Mouse (Mus musculus) large intestine, adult 2 months (tissue): ENCODE data around the gene Alox12b. TPM values are rescaled to one million over a fixed set of nuclear protein-coding genes. Genes with fewer than 3 reads are reported as not detected.

Source experiments
- DNase-seq: peaks from one replicate; pipeline ENCODE4 v3.0.0-alpha.2; 2012; ENCODE audit warnings: low read depth, low spot score
- WGBS: fragments of 180-500 bp; shearing (Covaris S2); methylation state at CpG from one replicate; pipeline ENCODE4 v1.1.7; 2018; 5-methylcytosine and 5-hydroxymethylcytosine counted together
- polyA plus RNA-seq: library from polyadenylated mRNA; depleted of rRNA; stranded (reverse); fragments of >200 nt; gene quantifications from 2 replicates; pipeline ENCODE4 v1.2.3, GENCODE M21; 2012

Gene Alox12b
- polyA plus RNA-seq, 1 experiment = 0.06 TPM

GRCm38 (mm10) chr11:69153831-69154230, 3.0 kb upstream of the Alox12b start:
- WGBS = 73% methylated on average over 8 of the region's 8 CpGs

DNA sequence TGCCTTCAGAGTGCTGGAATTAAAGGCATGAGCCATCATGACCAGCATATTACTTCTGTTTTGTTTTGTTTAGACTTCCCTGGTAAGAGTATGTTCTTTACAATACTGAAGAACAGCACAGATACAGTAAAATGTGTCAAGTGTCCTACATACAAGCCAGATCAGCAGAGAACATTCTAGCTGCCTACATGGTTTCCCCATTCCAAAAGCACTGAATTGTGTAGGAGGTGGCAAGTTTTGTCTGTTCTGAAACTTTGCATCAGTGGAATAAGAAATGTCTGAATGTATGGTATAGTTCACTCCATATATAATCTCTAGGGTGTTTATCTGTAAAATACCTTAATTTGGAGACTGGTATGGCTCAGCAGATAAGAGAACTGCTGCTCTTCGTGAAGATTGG, 1.4 kb upstream of the Alox12b start:
- WGBS = 44% methylated on average over 1 of the region's 1 CpGs

More at GRCm38 (mm10) chr11:69153831-69154230, 3.0 kb upstream of the Alox12b start:
- no peak for DNase-seq

GRCm38 (mm10) chr11:69169313-69169712, 12.5 kb downstream of the Alox12b start:
- 87% methylated on average over 12 of the region's 12 CpGs for WGBS
- DNase-seq = no peak

More for the DNA sequence above, 1.4 kb upstream of the Alox12b start:
- DNase-seq = no peak

GRCm38 (mm10) chr11:69171626-69172025, 14.8 kb downstream of the Alox12b start:
- 26% methylated on average over 7 of the region's 7 CpGs for WGBS
- DNase-seq = no peak

DNA sequence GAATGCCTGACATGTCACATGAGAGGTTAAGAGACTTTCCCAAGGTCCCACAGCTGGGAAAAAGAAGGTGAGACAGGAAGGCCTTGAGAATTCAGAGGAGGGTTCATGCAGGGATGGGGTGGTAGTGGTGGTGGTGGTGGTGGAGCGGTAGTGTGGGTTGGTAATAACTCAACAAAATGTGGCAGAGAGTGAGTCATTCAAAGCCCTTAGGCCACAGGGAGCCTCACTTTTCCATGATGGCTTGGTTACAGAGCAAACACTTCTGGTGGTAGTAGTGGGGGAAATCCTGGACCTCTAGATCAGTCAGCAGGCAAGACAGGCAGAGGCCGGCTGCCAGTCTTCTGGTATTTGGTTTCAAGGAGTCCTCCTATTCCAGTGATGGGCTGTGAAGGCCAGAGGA, 15.8 kb downstream of the Alox12b start:
- DNase-seq = no peak
- WGBS = 85% methylated on average over 2 of the region's 2 CpGs

- WGBS = 72% methylated on average over 7 of the region's 7 CpGs
- DNase-seq = no peak
Observed at GRCm38 (mm10) chr11:69174722-69175121, 17.9 kb downstream of the Alox12b start.

- no peak for DNase-seq
- WGBS = 81% methylated on average over 3 of the region's 3 CpGs
Observed at GRCm38 (mm10) chr11:69178525-69178924, 21.7 kb downstream of the Alox12b start.

DNA sequence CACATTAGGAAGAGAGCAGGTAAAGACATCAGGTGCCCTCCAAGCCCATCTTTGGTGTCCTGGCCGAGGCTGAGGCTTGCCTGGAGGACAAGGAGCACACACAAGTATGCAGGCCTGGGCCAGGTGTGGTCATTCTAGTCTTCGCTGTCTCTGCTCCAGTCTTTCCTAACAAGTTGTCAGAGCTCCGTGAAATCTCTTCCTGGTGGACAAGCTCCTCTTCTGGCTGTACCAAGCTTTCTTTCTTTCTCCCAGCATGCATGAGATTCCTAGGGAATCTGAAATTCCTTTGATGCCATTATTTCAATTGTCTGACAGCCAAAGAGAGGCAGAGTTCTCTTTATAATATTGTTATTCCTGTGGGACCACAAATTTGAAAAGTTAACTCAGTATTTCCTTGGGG, 22.7 kb downstream of the Alox12b start:
- WGBS = 45% methylated on average over 3 of the region's 3 CpGs
- no peak for DNase-seq

DNA sequence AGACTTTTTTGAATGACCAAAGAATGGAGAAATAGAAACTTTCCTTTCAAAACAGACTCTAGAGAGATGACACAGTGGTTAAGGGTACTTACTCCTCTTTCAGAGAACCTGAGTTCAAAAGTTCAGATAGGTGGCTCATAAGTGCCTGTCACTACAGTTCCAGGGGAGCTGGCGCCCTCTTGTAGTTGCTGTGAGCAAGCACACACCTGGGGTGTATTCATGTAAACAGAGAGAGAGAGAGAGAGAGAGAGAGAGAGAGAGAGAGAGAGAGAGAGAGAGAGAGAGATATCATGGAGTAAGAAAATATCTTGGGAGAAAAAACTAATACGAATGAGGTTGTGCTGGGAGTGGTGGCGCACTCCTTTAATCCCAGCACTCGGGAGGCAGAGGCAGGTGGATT, 23.3 kb downstream of the Alox12b start:
- DNase-seq = no peak
- 74% methylated on average over 4 of the region's 4 CpGs for WGBS

DNA sequence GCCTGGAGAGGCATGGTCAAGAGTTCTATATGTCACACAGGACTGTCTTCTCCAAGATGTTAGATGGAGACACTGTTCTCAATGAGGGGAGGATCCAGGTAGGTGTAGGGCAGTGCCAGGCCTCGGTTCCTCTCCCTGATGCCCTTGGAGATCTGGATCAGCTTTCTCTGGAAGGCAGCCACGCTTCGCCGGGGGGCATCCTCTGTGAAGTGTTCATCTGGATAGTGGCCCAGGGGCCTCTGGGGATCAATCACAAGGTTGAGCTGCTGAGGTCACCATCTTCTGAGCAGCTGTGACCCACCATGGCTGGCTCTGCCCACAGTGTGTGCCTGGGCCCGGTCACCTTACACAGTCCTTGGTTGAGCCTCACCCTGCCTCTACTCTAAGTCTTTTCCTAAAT, 28.2 kb downstream of the Alox12b start:
- DNase-seq = no peak
- WGBS = 88% methylated on average over 5 of the region's 5 CpGs

GRCm38 (mm10) chr11:69185936-69186335, 29.1 kb downstream of the Alox12b start:
- no peak for DNase-seq
- 82% methylated on average over 6 of the region's 6 CpGs for WGBS

DNA sequence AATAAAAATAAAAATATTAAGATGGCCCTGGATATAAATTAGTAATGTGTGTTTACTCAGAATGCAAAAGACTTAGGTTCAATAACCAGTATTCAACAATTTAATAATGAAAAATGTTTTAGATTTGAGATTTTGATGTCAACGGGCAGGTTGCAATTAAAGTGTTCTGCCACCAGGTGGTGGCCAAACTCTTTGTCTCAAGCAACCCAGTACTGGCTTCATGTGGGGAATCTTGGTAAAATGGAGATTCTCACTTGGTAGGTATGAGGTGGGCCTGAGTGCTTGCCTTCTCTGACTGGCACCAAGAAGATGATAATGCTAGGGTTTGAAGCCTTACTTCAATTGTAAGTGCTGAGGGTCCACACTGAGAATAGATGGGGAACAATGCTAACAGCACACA, 36.1 kb downstream of the Alox12b start:
- 2% methylated on average over 1 of the region's 1 CpGs for WGBS
- DNase-seq = no peak

DNA sequence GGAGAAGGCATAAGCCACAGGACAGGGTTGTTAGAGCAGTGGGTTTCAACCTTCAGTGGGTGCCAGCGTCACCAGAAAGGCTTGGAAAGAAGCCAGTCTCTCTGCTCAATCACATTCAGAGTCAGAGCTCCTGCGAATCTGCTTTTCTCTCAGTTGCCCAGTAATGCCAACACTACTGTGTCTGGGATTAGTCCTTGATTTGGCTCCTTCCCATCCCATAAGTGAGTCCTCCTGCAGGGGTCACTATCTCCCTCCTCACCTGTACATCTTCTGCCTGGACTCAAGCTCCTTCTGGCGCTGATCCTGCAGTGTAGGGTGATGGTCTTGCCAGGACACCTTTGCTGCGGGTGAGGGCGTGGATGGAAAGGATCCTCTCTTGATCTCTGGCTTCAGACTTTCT, 40.0 kb downstream of the Alox12b start:
- no peak for DNase-seq
- WGBS = 9% methylated on average over 5 of the region's 5 CpGs

DNA sequence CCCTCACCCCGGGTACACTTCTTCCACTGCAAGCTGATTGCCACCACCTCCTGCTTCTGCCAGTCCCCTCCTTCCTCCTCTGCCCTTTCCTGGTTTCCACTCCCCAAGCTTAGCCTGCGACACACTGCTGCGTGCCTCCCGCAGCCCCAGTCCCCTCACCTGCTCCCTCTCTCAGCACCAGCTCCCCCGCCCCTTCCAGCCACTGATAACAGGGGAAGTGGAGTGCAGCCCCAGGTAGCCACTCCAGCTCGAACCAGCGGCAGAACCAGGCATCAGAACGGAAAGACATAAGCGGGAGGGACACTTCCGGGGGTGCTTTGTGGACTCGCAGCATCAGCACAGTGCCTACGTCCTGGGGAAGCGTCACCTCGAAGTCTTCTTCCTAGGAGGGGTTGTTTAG, 40.4 kb downstream of the Alox12b start:
- DNase-seq = no peak
- WGBS = under 1% methylated on average over 14 of the region's 14 CpGs

- DNase-seq = no peak
- WGBS = 27% methylated on average over 6 of the region's 6 CpGs
Observed at GRCm38 (mm10) chr11:69197743-69198142, 41.0 kb downstream of the Alox12b start, which contains the start of gene Alox8. Gene Alox8, minus strand, starts transcription at chr11:69197843.

- DNase-seq = no peak
- WGBS = 96% methylated on average over 1 of the region's 1 CpGs
Observed at GRCm38 (mm10) chr11:69199251-69199650, 42.5 kb downstream of the Alox12b start.

- no peak for DNase-seq
- 52% methylated on average over 6 of the region's 6 CpGs for WGBS
Observed at GRCm38 (mm10) chr11:69200231-69200630, 43.4 kb downstream of the Alox12b start.

- 73% methylated on average over 13 of the region's 13 CpGs for WGBS
- no peak for DNase-seq
Observed at GRCm38 (mm10) chr11:69202469-69203230, 45.9 kb downstream of the Alox12b start.

GRCm38 (mm10) chr11:69211431-69211830, 54.6 kb downstream of the Alox12b start:
- WGBS = 15% methylated on average over 2 of the region's 2 CpGs
- DNase-seq = no peak

DNA sequence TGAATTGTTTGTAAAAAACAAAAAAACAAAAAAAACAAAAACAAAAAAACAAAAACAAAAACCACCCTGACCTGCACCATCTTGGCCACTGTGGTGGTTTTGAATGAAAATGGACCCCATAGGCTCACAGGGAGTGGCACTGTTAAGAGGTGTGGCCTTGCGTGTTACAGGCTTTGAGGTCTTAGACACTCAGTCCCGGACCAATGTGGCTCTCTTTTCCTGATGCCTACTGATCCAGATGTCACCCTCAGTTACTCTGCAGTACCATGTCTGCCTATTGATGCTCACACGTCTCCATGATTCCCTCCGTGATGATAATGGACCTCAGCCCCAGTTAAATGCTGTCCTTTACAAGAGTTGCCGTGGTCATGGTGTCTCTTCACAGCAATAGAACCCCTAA, 60.6 kb downstream of the Alox12b start:
- no peak for DNase-seq
- 77% methylated on average over 5 of the region's 5 CpGs for WGBS

- 46% methylated on average over 2 of the region's 2 CpGs for WGBS
Observed at GRCm38 (mm10) chr11:69218661-69219060, 61.9 kb downstream of the Alox12b start.

More at GRCm38 (mm10) chr11:69218661-69219060, 61.9 kb downstream of the Alox12b start:
- DNase-seq = no peak
